Mouse (Mus musculus): ENCODE results near the gene Gm49333.

GRCm38 (mm10) chr16:20675213-20675612, 63.8 kb downstream of the Gm49333 start:
- TF ChIP-seq GATA1 (IDR thresholded peaks at IDR 0.05; ENCODE audit: borderline replicate concordance, low read length): no peak
- no peak for TF ChIP-seq FLI1 (IDR thresholded peaks at IDR 0.05; ENCODE audit: low read length)

Data from megakaryocyte, embryonic 14.5 days (primary cell).